Mouse (Mus musculus) midbrain, embryonic 11.5 days (tissue): ENCODE measurements at regions not wholly inside any gene's neighbourhood (a gene's known extent, or its start where the extent isn't known, plus 50 kb on each side); places are given as distances from the start of the nearest gene placed in this dataset.

Source experiments
- ATAC-seq: fragments of 200-750 bp; cut with Nextera tagmentation; 2 replicates; pipeline ENCODE4 v1.8.0; 2017; ENCODE audit warnings: moderate TSS enrichment, moderate library complexity; ENCODE audit not compliant: low FRiP score
- DNase-seq: peaks from one replicate; pipeline ENCODE4 v3.0.0; 2015; ENCODE audit warnings: low spot score; ENCODE audit errors: missing footprints
- H3K27ac ChIP-seq: fragments of 300-500 bp; sonication (generic); 2 replicates; pipeline ENCODE4 v1.5.1; 2014; ENCODE audit warnings: low read depth, low read length
- H3K27me3 ChIP-seq: fragments of 300-500 bp; sonication (generic); 2 replicates; pipeline ENCODE4 v1.6.1; 2014; ENCODE audit warnings: mild to moderate bottlenecking, low read length, moderate library complexity, mixed read lengths; ENCODE audit not compliant: control insufficient read depth, insufficient read depth
- H3K36me3 ChIP-seq: fragments of 300-500 bp; sonication (generic); 2 replicates; pipeline ENCODE4 v1.6.1; 2014; ENCODE audit warnings: mild to moderate bottlenecking, low read length, moderate library complexity, mixed read lengths; ENCODE audit not compliant: control insufficient read depth, insufficient read depth
- H3K4me1 ChIP-seq: fragments of 300-500 bp; sonication (generic); 2 replicates; pipeline ENCODE4 v1.6.1; 2014; ENCODE audit warnings: low read length; ENCODE audit not compliant: control insufficient read depth, insufficient read depth
- H3K4me2 ChIP-seq: fragments of 300-500 bp; sonication (generic); 2 replicates; pipeline ENCODE4 v1.6.1; 2014; ENCODE audit warnings: mild to moderate bottlenecking, moderate library complexity
- H3K4me3 ChIP-seq: fragments of 300-500 bp; sonication (generic); 2 replicates; pipeline ENCODE4 v1.5.1; 2014; ENCODE audit warnings: low read depth, low read length
- H3K9ac ChIP-seq: fragments of 300-500 bp; sonication (generic); 2 replicates; pipeline ENCODE4 v1.6.1; 2014; ENCODE audit warnings: low read length
- H3K9me3 ChIP-seq: fragments of 300-500 bp; sonication (generic); 2 replicates; pipeline ENCODE4 v1.6.1; 2016; ENCODE audit warnings: low read length; ENCODE audit not compliant: control insufficient read depth
- WGBS: fragments of 180-500 bp; shearing (Covaris S2); extraction: QIAGEN DNeasy Blood & Tissue Kit; methylation state at CpG from one replicate; pipeline ENCODE4 v1.1.7; 2014; 5-methylcytosine and 5-hydroxymethylcytosine counted together

GRCm38 (mm10) chr12:109514292-109514818 lies 61.7 kb downstream of the Dlk1 start:
- WGBS, result 90% methylated on average over 9 of the region's 9 CpGs
- Histone ChIP-seq H3K4me3 (no peak overlapping the region), H3K9me3 (no peaks in the 10 kb centered on the region), H3K4me1 (peaks cover 23% of the 10 kb centered on the region), H3K27me3 (peaks cover 6% of the 10 kb centered on the region; the same call in 1 of the 2 replicates), H3K4me2 (no peak overlapping the region), H3K36me3 (no peaks in the 10 kb centered on the region), H3K9ac (no peak overlapping the region), H3K27ac (no peak overlapping the region)
- DNase-seq (no peak), ATAC-seq (no peak)
